ENCODE assay signal across 8 mouse cellular contexts in genomic region chr9:46314507-46314906, GRCm38 (mm10). TPM values are rescaled to one million over a fixed set of nuclear protein-coding genes. Genes with fewer than 3 reads are reported as not detected.
DNase-seq lines count a peak whose midpoint lies in the region; ATAC-seq and TF ChIP-seq lines count a peak whose summit lies in the region.

No protein-coding gene starts in this region.

- no peak for TF ChIP-seq POLR2A in kidney, adult 2 months (IDR thresholded peaks at IDR 0.05; ENCODE audit: low read depth, low read length)

- H3K4me3 ChIP-seq in left cerebral cortex, adult 2 months, result no peak overlapping the region
- no peak overlapping the region for H3K4me3 ChIP-seq in kidney, adult 2 months (ENCODE audit: insufficient read depth, low read depth, low read length)
- no peak overlapping the region for H3K4me3 ChIP-seq in liver, embryonic 11.5 days (ENCODE audit: low read depth, low read length)

- intact Hi-C loops in left cerebral cortex, adult 2 months (cut with DNase I), result no loop called here

- H3K4me2 ChIP-seq in liver, embryonic 11.5 days, result no peak overlapping the region

- no peaks in the 10 kb centered on the region for H3K4me1 ChIP-seq in kidney, adult 2 months (ENCODE audit: control insufficient read depth, insufficient read depth, low read length)
- no peaks in the 10 kb centered on the region for H3K4me1 ChIP-seq in liver, embryonic 11.5 days (replicated peaks; ENCODE audit: control insufficient read depth, insufficient read depth, low read length)

- WGBS in kidney, adult 2 months, result 7% methylated on average over 4 of the region's 4 CpGs
- 5% methylated on average over 4 of the region's 4 CpGs for WGBS in liver, embryonic 11.5 days

- peak; percentile 91 for TF ChIP-seq CTCF in left cerebral cortex, adult 2 months (IDR thresholded peaks at IDR 0.05)
- peak; percentile 99; the same call in 1 of the 2 replicates for TF ChIP-seq CTCF in kidney, adult 2 months (conservative IDR thresholded peaks at IDR 0.05; ENCODE audit: insufficient read depth, insufficient read length, low read depth, low read length)

- no peaks in the 10 kb centered on the region for H3K9me3 ChIP-seq in liver, embryonic 11.5 days (ENCODE audit: control insufficient read depth, low read length)

- no peaks in the 10 kb centered on the region for H3K27me3 ChIP-seq in kidney, adult 2 months (replicated peaks; ENCODE audit: control insufficient read depth, insufficient read depth, low read length)
- 0 out of 2 replicates have a peak, but pooled peaks cover 2% of the 10 kb centered on the region for H3K27me3 ChIP-seq in liver, embryonic 11.5 days (replicated peaks; ENCODE audit: control insufficient read depth, insufficient read depth, low read length)

- ATAC-seq in liver, embryonic 11.5 days (replicated peaks; ENCODE audit: low FRiP score), result no peak

- H3K9ac ChIP-seq in liver, embryonic 11.5 days (ENCODE audit: low read depth, low read length), result no peak overlapping the region

- no peaks in the 10 kb centered on the region for H3K36me3 ChIP-seq in kidney, adult 2 months (ENCODE audit: control insufficient read depth, insufficient read depth, low read length)
- H3K36me3 ChIP-seq in liver, embryonic 11.5 days (ENCODE audit: control insufficient read depth, insufficient read depth, low read length), result no peaks in the 10 kb centered on the region

- peak; percentile 58 to 70 for DNase-seq in left cerebral cortex, adult 2 months (ENCODE audit: extremely low spot score in 1 of 2, low spot score in 2 of 2)
- no peak for DNase-seq in left cerebral cortex, adult 11 months (ENCODE audit: low spot score)
- DNase-seq in cerebellum, postnatal 14 days, result peak; percentile 85 to 88
- peak; percentile 58 to 79 for DNase-seq in heart, adult 18-20 months
- peak; percentile 67 for DNase-seq in kidney, adult 2 months
- peak; percentile 52 for DNase-seq in liver, embryonic 11.5 days (ENCODE audit: low spot score)
- DNase-seq in naive thymus-derived CD4-positive, alpha-beta T cell, adult 2 months (ENCODE audit: low read depth), result peak; percentile 81
- DNase-seq in spleen, postnatal 4 days (ENCODE audit: low spot score in 2 of 2), result peak; percentile 46 to 80

- H3K27ac ChIP-seq in left cerebral cortex, adult 2 months, result no peak overlapping the region
- H3K27ac ChIP-seq in kidney, adult 2 months (ENCODE audit: insufficient read depth, low read depth, low read length), result no peak overlapping the region
- H3K27ac ChIP-seq in liver, embryonic 11.5 days (ENCODE audit: low read depth, low read length), result no peak overlapping the region

RNA-seq across cellular contexts. Expression of gene 4931429L15Rik, which starts 5.3 kb away (rescaled TPM):
- total RNA-seq in left cerebral cortex, adult 2 months (2021), result not detected
- not detected for total RNA-seq in heart, adult 18-20 months (2021)
- polyA plus RNA-seq in kidney, adult 2 months (2012; rRNA removed), result not detected in 2 replicates
- polyA plus RNA-seq in liver, embryonic 11.5 days (2014; fragmentation: Nextera tagmentation; extraction: Ambion mirVana), result not detected in 2 replicates

RNA-seq across cellular contexts. Expression of gene Bud13, which starts 31.7 kb away (rescaled TPM):
- total RNA-seq in left cerebral cortex, adult 2 months (2021), result 10 to 100 TPM; 10.4 to 11.0 TPM
- 1 to 10 TPM; 6.5 to 7.9 TPM for total RNA-seq in heart, adult 18-20 months (2021)
- 7.1 and 7.8 TPM in 2 replicates for polyA plus RNA-seq in kidney, adult 2 months (2012; rRNA removed)
- polyA plus RNA-seq in liver, embryonic 11.5 days (2014; fragmentation: Nextera tagmentation; extraction: Ambion mirVana), result 20.7 and 22.4 TPM in 2 replicates

RNA-seq across cellular contexts. Expression of gene Zpr1, which starts 41.6 kb away (rescaled TPM):
- 10 to 100 TPM; 38.6 to 38.9 TPM for total RNA-seq in left cerebral cortex, adult 2 months (2021)
- total RNA-seq in heart, adult 18-20 months (2021), result 10 to 100 TPM; 24.2 to 25.8 TPM
- 16.6 and 19.3 TPM in 2 replicates for polyA plus RNA-seq in kidney, adult 2 months (2012; rRNA removed)
- 92.6 and 96.7 TPM in 2 replicates for polyA plus RNA-seq in liver, embryonic 11.5 days (2014; fragmentation: Nextera tagmentation; extraction: Ambion mirVana)

RNA-seq across cellular contexts. Expression of gene Apoa5, which starts 46.1 kb away (rescaled TPM):
- not detected for total RNA-seq in left cerebral cortex, adult 2 months (2021)
- total RNA-seq in heart, adult 18-20 months (2021), result not detected
- polyA plus RNA-seq in kidney, adult 2 months (2012; rRNA removed), result 0.16 TPM in 1 of 2 replicates, not detected in the other
- polyA plus RNA-seq in liver, embryonic 11.5 days (2014; fragmentation: Nextera tagmentation; extraction: Ambion mirVana), result 0.21 and 0.38 TPM in 2 replicates
